Mouse (Mus musculus) testis, adult 2 months (tissue): ENCODE measurements around the gene Kif1c. TPM values are rescaled to one million over a fixed set of nuclear protein-coding genes. Genes with fewer than 3 reads are reported as not detected.
A peak's percentile ranks its signal among the peaks of the same experiment; 100 is the strongest.

Source experiments
- H3K27ac ChIP-seq: fragments of 200-500 bp; 2 replicates; pipeline ENCODE4 v1.5.1; 2012; ENCODE audit warnings: low read depth, low read length; ENCODE audit not compliant: control insufficient read depth, insufficient read depth
- H3K27me3 ChIP-seq: fragments of 200-500 bp; 2 replicates; pipeline ENCODE4 v1.6.1; 2012; ENCODE audit warnings: mild to moderate bottlenecking, low read length, moderate library complexity; ENCODE audit not compliant: control insufficient read depth, insufficient read depth
- H3K36me3 ChIP-seq: fragments of 200-500 bp; 2 replicates; pipeline ENCODE4 v1.6.1; 2012; ENCODE audit warnings: mild to moderate bottlenecking, low read length; ENCODE audit not compliant: control insufficient read depth, insufficient read depth
- H3K4me1 ChIP-seq: fragments of 200-500 bp; 2 replicates; pipeline ENCODE4 v1.6.1; 2012; ENCODE audit warnings: low read length; ENCODE audit not compliant: control insufficient read depth, insufficient read depth
- H3K4me3 ChIP-seq: fragments of 200-500 bp; 2 replicates; pipeline ENCODE4 v1.5.1; 2012; ENCODE audit warnings: low read depth, mild to moderate bottlenecking, low read length, moderate library complexity, mixed read lengths; ENCODE audit not compliant: control insufficient read depth
- CTCF ChIP-seq: fragments of 200-500 bp; IDR thresholded peaks from 2 replicates; pipeline ENCODE4 v1.5.1; 2012; ENCODE audit warnings: low read depth, mild to moderate bottlenecking, inconsistent platforms, low read length, moderate library complexity; ENCODE audit not compliant: control insufficient read depth, insufficient read depth, insufficient replicate concordance
- POLR2A ChIP-seq: fragments of 200-500 bp; IDR thresholded peaks from 2 replicates; pipeline ENCODE4 v1.6.1; 2012; ENCODE audit warnings: low read depth, mild to moderate bottlenecking, inconsistent platforms, low read length, moderate library complexity; ENCODE audit not compliant: control insufficient read depth
- polyA plus RNA-seq: library from polyadenylated mRNA; depleted of rRNA; stranded (reverse); fragments of >200 nt; gene quantifications from 2 replicates; pipeline ENCODE4 v1.2.3, GENCODE M21; 2012

Gene Kif1c
- polyA plus RNA-seq, 1 experiment = 5.7 TPM

DNA sequence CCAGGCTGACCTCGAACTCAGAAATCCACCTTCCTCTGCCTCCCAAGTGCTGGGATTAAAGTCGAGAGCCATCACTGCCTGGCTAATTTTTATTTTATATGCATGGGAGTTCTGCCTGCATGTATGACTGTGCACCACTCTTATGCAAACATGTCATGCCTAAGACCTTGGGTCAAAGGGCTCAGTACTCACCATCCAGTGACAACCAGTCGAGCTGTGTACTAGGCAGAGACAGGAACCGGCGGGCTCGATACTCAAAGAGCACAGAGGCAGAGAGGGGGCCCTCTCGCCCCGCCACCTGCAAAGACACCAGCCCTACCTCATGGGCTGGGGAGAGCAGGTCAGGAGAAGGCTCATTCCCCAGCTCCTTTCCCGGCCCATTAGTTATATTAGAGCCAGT, 22.3 kb upstream of the Kif1c start:
- Histone ChIP-seq H3K36me3 (no peaks in the 10 kb centered on the region; the same call in none of the 2 replicates), H3K4me3 (no peak overlapping the region), H3K4me1 (peaks cover 5% of the 10 kb centered on the region), H3K27ac (no peak overlapping the region), H3K27me3 (no peaks in the 10 kb centered on the region)
- no peak for TF ChIP-seq CTCF
- no peak for TF ChIP-seq POLR2A

DNA sequence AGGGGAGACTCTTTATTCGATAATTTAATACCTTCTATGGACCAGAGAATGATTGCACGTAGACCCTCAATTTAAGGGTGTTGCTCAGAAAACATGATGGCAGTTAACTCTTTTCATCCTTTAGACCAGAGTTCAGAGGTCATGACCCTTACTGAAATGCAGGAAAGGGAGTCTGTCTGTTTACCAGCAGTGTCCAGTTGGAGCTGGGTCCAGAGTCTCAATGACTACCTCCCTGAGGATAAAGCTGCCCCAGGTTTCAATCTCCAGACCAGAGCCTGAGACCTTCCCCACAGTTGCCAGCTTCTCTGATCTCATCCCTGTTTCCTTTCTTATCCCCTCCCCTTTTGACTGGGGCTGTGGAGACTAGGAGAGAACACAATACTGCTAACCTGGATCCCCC, 21.8 kb upstream of the Kif1c start:
- TF ChIP-seq CTCF (no peak), POLR2A (no peak)
- H3K36me3 ChIP-seq = no peaks in the 10 kb centered on the region; the same call in none of the 2 replicates
- no peak overlapping the region for H3K27ac ChIP-seq
- no peak overlapping the region for H3K4me3 ChIP-seq
- no peaks in the 10 kb centered on the region for H3K27me3 ChIP-seq
- peaks cover 5% of the 10 kb centered on the region for H3K4me1 ChIP-seq

DNA sequence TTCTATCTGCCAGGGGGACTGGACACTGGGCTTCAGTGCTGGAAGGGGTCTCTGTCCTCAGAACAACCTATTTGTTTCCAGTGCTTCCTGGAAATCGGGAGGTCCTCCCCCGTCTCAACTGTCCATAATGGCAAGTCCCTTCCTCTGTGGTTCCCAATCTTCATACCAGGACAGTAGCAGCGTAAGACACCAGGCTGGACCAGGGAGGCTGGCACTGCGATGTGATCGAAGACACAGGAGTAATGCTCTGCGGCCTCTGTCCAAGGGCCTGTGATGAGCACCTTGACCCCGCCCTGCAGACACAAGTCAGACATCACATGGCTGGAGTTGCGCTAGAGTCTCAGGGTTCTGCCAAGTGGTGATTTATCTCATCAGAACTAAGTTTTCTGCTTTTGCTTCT, 21.0 kb upstream of the Kif1c start:
- no peak for TF ChIP-seq CTCF
- no peak for TF ChIP-seq POLR2A
- no peaks in the 10 kb centered on the region for H3K27me3 ChIP-seq
- H3K27ac ChIP-seq = no peak overlapping the region
- H3K36me3 ChIP-seq = no peaks in the 10 kb centered on the region; the same call in none of the 2 replicates
- H3K4me1 ChIP-seq = peaks cover 3% of the 10 kb centered on the region
- no peak overlapping the region for H3K4me3 ChIP-seq

DNA sequence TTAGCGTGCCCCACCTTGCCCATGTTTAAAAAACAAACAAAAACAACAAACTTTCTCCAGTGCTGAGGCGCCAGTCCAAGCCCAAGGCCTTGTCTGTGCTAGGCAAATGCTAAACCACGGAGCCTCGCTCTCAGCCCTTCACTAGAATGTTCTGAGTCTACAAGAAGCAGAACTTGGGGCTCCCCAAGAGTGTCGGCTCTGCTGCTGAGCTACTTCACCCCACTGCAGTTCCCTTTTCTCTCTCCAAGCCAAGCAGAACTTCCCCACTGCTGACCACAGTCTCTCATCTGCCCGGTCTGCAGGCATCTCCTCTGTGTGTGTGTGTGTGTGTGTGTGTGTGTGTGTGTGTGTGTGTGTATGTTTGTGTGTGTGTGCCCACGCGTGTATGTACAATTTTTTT, 20.5 kb upstream of the Kif1c start:
- Histone ChIP-seq H3K27ac (no peak overlapping the region), H3K27me3 (no peaks in the 10 kb centered on the region), H3K36me3 (no peaks in the 10 kb centered on the region; the same call in none of the 2 replicates), H3K4me1 (no peaks in the 10 kb centered on the region; the same call in 1 of the 2 replicates), H3K4me3 (no peak overlapping the region)
- TF ChIP-seq POLR2A (no peak), CTCF (no peak)

DNA sequence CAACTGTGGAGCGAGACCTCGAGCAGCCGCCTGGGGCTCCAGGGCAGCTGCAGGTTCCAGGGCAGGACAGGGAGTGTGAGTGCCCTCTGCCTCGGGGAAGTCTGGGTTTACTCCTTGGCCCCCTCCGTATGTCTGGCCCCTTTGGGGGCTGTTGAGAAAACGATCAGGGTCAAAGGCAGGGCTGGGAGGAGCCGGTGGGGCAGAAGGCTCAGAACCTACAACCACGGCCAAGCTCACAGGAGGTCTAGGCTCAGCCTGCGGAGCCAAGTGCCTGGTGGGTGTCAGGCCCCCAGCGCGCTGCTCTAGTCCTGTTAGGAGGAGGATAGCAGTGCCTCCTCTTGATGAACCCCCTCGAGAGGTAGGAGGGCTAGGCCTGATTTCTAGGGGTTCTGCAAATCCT, 19.2 kb upstream of the Kif1c start:
- Histone ChIP-seq H3K36me3 (no peaks in the 10 kb centered on the region; the same call in none of the 2 replicates), H3K4me1 (no peaks in the 10 kb centered on the region; the same call in 1 of the 2 replicates), H3K4me3 (no peak overlapping the region), H3K27me3 (no peaks in the 10 kb centered on the region), H3K27ac (no peak overlapping the region)
- no peak for TF ChIP-seq CTCF
- TF ChIP-seq POLR2A = no peak

DNA sequence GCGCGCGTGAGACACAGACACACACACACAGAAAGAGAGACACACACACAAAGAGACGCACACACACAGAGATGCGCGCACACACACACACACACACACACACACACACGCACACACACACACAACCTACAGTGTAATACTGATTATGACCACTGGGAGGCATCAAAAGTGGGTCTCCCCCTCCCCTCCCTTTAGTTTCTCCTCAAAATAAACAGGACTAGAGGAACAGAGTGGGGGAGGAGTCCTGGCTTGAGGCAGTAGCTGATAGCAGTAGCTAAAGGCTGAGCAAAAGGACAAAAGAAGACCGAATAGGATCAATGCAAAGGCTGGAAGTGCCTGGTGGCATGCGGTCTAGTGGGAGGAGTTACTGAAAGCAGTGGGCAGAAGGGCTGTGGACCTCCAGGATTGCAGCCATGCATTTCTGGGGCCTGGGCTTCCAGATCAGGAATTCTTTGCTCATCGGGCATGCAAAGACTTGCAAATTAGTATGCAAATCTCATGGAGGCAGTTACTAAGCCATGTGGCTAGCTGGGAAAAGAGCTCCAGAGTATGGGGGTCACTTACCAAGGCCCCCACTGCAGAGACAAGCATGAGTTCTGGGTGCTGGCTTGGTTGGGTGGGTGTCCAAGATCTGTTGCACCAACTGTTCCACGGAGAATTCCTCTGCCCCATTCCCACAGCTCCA, 18.3 kb upstream of the Kif1c start:
- Histone ChIP-seq H3K27me3 (no peaks in the 10 kb centered on the region), H3K27ac (no peak overlapping the region), H3K36me3 (no peaks in the 10 kb centered on the region; the same call in none of the 2 replicates), H3K4me3 (no peak overlapping the region), H3K4me1 (peaks cover under 1% of the 10 kb centered on the region; the same call in 1 of the 2 replicates)
- TF ChIP-seq CTCF (0 out of 2 replicates have a peak, but pooled peaks have one; percentile 12), POLR2A (no peak)

DNA sequence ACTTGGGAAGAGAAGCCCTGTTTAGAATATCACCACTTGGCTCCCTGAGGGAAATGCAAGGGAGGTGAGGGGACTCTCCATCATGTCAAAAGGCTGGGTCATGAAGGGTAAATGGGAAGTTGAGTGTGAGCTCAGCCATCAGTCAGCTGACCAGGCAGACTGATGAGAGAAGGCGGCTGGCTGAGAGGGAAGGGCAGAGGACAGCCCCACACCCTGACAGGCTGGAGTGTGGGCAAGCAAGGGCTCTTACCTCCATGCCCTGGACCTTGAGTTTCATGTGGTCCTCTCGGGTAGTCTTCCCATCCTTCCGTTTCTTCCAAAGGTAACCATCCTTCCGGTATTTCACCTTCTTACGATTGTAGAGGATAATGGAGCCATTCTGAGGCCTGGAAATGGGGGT, 16.7 kb upstream of the Kif1c start:
- no peak overlapping the region for H3K4me3 ChIP-seq

More for the DNA sequence above, 16.7 kb upstream of the Kif1c start:
- Histone ChIP-seq H3K27ac (no peak overlapping the region), H3K4me1 (peaks cover 9% of the 10 kb centered on the region), H3K36me3 (no peaks in the 10 kb centered on the region; the same call in none of the 2 replicates), H3K27me3 (no peaks in the 10 kb centered on the region)
- TF ChIP-seq POLR2A = no peak
- no peak for TF ChIP-seq CTCF
